Mouse (Mus musculus): ENCODE results near the gene Alyref.

GRCm38 (mm10) chr11:120608241-120609034 is 10.3 kb upstream of the Alyref start, which contains the start of gene Npb:
- TF ChIP-seq CTCF (IDR thresholded peaks at IDR 0.05; ENCODE audit: control insufficient read depth, insufficient read depth, insufficient read length): no peak
- no peak for TF ChIP-seq MAX (IDR thresholded peaks at IDR 0.05)
- TF ChIP-seq MYOG (IDR thresholded peaks at IDR 0.05; ENCODE audit: control insufficient read depth, extremely low read depth, insufficient read length): no peak
- no peak for TF ChIP-seq USF1 (IDR thresholded peaks at IDR 0.05; ENCODE audit: low read depth)
- TF ChIP-seq MYOD1 (IDR thresholded peaks at IDR 0.05; ENCODE audit: control insufficient read depth, insufficient read length, low read depth): no peak
